Mouse (Mus musculus): Measurements from ENCODE around the gene Dyrk3.
"Not testable (repeated sequence)": the region's sequence is repeated elsewhere in the genome, so short reads cannot be mapped to it uniquely, and the experiment has no call there.

Dyrk3 gene

GRCm38 (mm10) chr1:131138191-131139016 is at the start of gene Dyrk3:
Gene Dyrk3, minus strand, starts transcription at chr1:131138340.
- DNase-seq (ENCODE audit: low spot score) = peak; percentile 91

DNA sequence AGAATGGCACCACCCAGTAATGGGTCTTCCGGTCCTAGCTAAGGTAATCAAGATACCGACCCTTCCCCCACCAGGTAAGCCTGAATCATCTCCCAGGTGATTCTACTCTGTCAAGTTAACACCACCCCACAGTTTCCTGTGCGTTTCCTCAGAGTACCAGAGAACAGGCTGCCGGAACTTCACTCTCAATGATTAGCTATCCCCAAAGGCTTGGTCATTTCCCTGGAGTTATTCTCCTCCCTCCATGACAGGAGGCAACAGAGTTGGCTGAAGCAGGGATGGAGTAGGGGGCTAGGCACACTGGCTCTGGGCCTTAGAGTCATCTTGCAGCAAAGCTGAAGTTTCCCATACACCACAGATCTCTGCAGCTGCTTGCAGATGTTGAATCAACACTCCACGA is 49.7 kb upstream of the Dyrk3 start:
- DNase-seq (ENCODE audit: low spot score) = no peak

- DNase-seq (ENCODE audit: low spot score) = no peak
These were observed 48.9 kb upstream of the Dyrk3 start for GRCm38 (mm10) chr1:131186995-131187394.

DNA sequence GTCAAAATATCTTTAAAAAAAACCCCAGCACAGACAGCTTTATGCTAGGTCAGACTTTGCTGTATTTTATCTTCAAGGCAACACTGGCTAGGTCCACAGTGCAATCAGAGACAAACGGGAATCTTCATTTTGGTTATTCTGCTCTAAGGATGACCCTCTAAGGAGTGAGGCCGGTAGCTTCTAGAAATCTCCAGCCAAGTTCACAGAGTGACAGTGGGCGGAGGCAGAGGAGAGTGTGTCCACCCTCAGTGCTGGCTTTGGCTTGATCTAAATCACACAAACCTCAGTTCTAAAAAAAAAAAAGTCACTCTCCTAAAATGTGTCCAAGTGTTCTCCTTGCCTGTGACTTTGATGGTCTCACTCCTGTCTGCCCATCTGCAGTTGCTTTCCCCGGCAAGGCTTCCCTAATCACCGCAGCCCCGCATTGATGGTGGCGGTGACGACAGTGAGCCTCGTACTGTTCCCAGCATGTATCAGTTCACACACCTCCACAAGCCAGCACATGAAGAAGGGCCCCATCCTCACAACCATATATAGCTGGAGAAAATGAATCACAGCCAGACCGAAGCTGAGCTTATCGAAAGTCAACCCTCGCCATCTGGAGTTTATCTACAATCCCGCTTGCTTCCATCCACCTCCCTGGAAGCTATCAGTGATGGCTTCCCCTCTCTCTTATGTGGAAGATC is 47.8 kb upstream of the Dyrk3 start:
- no peak for DNase-seq (ENCODE audit: low spot score)

DNA sequence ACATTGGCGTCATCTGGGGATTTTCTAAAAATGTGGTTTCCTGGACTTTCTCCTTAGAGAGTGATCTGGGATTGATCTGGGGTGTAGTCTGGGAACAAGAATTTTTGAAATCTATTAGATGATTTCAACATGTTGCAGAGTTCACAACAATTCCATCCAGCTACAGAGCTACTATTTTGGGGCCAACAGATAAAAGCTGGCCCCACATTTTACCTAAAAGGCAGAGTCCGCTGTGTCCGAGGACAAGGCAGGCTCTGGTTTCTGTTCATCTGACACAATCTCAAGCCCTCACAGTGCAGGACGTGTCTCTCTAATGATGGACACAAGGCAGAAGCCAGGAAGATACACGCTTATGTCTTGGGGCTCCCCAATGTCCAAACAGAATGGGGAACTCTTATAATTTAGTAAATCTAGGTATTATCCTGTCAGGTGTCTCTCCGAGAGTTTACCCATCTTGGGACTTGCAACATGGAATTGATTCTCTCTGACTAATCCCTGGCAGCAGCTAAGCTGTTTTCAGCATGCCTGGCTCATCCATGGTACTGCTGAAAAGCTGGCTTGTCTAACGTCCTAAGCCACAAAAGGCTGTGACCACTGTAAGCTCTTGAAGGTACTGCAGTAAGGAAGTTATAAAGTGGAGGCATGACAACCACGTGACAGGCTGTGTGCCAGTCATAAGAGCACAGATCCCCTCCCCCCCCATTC is 47.0 kb upstream of the Dyrk3 start:
- no peak for DNase-seq (ENCODE audit: low spot score)

GRCm38 (mm10) chr1:131184253-131184955 is 46.3 kb upstream of the Dyrk3 start:
- no peak for DNase-seq (ENCODE audit: low spot score)

GRCm38 (mm10) chr1:131183201-131183600 is 45.1 kb upstream of the Dyrk3 start:
- no peak for DNase-seq (ENCODE audit: low spot score)

DNA sequence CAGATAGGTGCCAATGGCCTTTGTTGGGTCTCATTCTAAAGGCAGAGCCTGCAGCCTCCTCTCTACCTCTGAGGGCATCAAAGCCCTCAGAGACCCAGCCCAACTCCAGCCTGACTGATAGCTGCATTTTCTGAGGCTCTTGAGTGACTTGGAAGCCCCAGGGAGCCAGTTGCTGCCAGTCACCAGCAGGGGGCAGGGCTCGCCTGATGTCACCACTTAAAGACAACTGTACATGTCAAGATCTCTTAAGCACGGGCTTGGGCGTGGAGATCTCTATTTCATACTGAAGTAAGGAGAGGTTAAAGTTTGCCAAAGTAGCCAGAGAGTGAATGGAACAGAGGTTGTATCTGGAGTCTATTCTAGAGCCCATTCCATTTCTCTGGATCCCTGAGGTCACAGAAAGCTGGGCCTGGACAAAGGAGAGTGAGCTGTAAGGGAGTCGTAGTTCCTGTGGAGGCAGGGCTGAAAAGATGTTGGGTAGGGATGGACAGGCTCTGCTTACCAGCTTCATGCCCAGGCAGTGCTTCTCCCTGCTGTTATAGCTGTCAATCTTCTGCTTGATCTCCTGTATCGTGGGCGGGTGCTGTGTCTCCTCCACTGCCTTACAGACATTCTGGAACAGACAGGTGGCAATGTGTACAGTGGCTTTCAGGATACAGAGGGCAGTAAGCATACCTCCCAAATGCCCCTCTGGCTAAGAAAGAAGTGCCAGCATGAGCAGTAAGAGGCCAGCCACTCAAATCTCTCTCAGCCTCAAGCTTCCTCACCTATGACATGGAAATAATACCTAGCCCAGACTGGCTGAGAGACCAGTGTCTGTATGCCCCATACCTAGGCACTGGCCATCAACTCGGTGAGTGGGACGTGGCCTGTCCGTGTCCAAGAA is 43.7 kb upstream of the Dyrk3 start:
- DNase-seq (ENCODE audit: low spot score) = peak; percentile 69

DNA sequence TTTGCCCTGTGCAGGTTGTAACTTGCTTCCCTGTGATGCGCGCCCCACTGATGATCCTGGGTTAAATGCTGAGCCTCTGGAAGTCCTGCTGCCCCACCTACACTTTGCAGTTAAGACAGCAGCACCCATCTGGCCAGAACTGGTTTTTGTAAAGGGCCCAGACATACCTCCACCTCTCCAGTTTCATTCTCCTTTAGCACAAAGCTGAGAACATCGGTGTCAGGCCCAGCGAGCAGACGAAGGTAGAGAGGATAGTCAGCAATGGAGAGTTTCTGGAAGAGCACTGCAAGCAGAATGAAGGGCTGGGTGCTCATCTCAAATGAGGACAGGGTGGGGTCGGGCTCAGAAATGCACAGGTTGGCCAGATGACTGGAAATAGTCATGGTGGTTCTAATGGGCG is 42.2 kb upstream of the Dyrk3 start:
- DNase-seq (ENCODE audit: low spot score) = no peak

GRCm38 (mm10) chr1:131178083-131178482 is 39.9 kb upstream of the Dyrk3 start:
- DNase-seq (ENCODE audit: low spot score) = no peak

DNA sequence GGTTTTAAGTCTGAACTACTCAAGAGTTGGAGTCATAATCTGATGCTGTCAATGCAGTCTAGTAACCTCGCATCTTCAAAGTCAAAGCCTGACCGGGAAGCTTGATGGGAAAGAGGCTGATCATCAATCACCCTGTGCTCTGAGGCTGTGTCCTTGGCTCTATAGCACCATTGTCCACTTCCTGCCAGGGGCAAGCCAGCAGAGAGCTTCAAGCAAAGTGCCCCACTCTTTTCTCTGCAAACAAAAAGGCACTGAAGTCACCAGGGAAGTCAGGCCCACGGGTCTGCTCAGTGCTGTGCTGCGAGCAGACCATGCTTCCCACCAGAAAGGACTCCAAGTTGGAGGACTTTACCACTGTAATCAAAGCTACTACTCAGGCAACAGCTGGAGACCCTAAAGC is 39.1 kb upstream of the Dyrk3 start:
- DNase-seq (ENCODE audit: low spot score) = no peak

DNA sequence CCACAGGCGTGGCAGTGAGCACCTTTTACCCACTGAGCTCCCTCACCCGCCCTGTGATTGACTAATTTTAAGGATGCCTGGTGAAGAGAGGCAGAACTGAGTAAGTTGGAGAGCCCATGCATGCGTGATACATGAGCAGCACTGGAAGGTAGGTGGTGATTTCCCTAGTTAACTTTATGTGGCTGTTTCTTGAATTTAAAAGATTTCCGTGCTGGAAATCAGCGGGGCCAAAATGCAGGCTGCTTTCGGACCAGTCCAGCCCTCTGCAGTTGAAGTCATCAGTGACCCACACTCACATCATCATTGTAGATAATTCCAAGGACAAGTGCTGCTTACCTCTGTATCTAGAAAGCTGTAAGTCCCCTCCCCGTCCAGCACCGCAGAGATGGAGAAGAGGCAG is 37.7 kb upstream of the Dyrk3 start:
- no peak for DNase-seq (ENCODE audit: low spot score)

- DNase-seq (ENCODE audit: low spot score) = no peak
These were observed 37.0 kb upstream of the Dyrk3 start for GRCm38 (mm10) chr1:131175189-131175588.

DNA sequence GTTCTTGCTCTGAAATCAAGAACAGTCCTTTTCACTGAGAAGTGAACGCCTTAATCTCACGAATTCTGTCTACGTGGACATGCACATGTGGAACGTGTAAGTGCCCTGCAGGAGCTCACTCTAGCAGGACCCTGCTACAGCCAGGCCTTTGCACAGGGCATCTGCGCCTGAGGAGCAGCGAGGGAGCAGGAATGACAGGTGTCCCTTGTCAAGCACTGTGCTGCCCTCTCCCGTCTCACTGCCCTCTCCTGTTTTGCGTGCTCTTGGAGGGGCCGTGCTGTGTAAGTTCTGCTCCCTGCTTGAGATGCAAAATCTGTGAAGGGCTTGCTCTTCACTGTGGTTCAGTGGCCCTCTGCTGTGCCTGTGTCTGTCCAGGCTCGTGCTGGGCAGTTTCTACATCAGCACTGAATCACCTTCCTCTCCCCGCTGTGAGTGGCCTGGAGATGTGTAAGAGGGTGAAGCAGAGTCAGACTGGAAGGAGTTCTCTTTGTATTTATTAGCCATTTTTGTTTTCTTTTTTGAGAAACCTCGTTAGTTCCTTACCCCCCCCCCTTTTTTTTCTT is 36.2 kb upstream of the Dyrk3 start:
- no peak for DNase-seq (ENCODE audit: low spot score)

GRCm38 (mm10) chr1:131173809-131174208 is 35.7 kb upstream of the Dyrk3 start:
- DNase-seq (ENCODE audit: low spot score) = no peak

DNA sequence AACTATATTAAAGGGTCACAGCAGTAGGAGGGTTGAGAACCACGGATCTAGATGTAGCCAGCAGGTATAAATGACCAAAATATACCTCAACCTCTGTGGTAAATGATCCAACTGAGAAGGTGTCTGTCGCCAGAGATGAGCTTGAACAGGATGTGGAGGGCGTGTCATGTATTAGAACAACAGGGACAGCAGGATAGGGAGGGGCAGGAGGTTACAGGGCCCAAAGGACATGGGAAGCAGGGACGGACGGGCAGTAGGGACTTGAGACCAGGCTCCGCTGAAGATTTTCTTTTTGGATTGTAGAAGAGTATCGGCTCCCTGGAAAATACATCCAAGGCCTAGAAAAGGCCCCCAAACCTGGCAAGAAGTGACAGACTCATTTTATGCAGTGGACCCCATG is 34.9 kb upstream of the Dyrk3 start:
- no peak for DNase-seq (ENCODE audit: low spot score)

GRCm38 (mm10) chr1:131167612-131168011 is 29.5 kb upstream of the Dyrk3 start:
- no peak for DNase-seq (ENCODE audit: low spot score)

DNA sequence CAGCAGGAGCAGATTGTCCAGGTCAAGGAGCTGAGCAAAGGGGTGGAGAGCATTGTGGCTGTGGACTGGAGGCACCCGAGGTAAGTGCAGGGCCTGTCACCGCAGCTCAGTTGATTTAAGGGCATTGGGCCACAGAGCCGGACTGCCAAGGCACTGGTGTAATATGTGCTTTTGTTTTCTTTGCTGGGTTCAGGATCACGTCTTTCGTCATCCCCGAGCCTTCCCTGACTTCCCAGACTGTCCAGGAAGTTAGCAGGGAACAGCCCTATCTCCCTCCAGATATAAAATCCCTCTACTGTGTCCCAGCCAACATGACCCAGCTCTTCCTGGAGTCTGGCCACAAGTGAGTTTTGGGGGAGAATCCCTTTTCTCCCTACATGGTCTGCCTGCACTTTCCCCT is 26.3 kb upstream of the Dyrk3 start:
- DNase-seq (ENCODE audit: low spot score) = no peak

DNA sequence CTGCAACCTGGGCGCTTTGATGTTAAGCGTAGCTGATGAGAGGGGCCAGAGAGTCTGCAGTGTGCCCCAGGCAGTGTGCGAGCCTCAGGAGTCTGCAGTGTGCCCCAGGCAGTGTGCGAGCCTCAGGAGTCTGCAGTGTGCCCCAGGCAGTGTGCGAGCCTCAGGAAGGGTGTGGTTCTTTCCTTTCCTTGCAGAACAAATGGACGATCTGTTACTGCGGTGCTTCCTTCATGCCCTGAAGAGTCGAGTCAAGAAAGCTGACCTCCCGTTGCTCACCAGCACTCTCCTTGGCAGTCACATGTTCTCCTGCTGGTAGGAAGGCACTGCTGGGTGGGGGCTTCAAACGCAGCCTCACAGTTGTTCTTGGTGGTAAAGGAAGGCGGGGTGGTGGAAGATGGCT is 23.0 kb upstream of the Dyrk3 start:
- DNase-seq (ENCODE audit: low spot score) = no peak

GRCm38 (mm10) chr1:131159573-131160327 is 21.6 kb upstream of the Dyrk3 start:
- DNase-seq (ENCODE audit: low spot score) = not testable (repeated sequence)

Data from spleen, adult 12 weeks (tissue).